Mouse (Mus musculus) mouse embryonic stem cell (cell line): ENCODE results near the gene Gm15128.
"Not testable (repeated sequence)": the region's sequence is repeated elsewhere in the genome, so short reads cannot be mapped to it uniquely, and the experiment has no call there.

Experiments
- in situ Hi-C, 2 experiments: fragments of 300-500 bp; cut with MboI; formaldehyde crosslinking; loops; 1 replicate in 1 of 2; 3 replicates in 1 of 2; pipeline ENCODE4 v1.14.3; 2019 to 2020; ENCODE audit warnings: low sequenced_read_pairs in 2 of 2, low pct_unique_long_range_greater_than_20kb in 1 of 2, mixed read lengths in 1 of 2; ENCODE audit not compliant: unreplicated experiment in 1 of 2

The Gm15128 gene

DNA sequence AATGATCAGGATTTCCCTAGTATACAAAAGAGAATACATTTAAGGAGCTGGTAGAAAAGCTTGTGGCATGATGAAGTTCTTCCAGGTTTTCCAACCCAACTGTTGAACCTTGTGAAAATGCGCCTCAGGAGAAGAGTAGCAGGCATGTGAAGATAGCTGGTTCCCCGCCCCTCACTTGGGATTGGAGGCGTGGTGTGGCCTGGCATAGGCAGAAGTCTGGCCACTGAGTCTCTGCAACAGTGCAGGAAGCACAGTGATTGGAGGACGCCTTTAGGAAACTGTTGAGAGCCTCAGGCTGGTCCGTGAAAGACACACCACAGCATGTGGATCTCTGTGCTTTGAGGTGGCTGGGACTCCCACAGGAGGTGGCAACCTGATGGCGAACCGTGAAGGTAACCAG, at the start of gene Gm15128:
Gene Gm15128, plus strand, starts transcription at position 301 of the 400 bp plus-strand sequence.
- in situ Hi-C loops = not testable (repeated sequence)
